Mouse (Mus musculus) heart, embryonic 16.5 days (tissue): Measurements from ENCODE around the gene Ccdc42. TPM values are rescaled to one million over a fixed set of nuclear protein-coding genes. Genes with fewer than 3 reads are reported as not detected.
A peak's percentile ranks its signal among the peaks of the same experiment; 100 is the strongest.

Source experiments
- ATAC-seq: fragments of 200-750 bp; cut with Nextera tagmentation; replicated peaks from 2 replicates; pipeline ENCODE4 v1.8.0; 2017; ENCODE audit warnings: moderate number of reproducible peaks; ENCODE audit not compliant: insufficient read depth, low FRiP score; ENCODE audit errors: extremely low read depth
- H3K27ac ChIP-seq: fragments of 300-500 bp; sonication (generic); 2 replicates; pipeline ENCODE4 v1.5.1; 2014; ENCODE audit warnings: mild to moderate bottlenecking, low read length, control low read depth, moderate library complexity
- H3K27me3 ChIP-seq: fragments of 300-500 bp; sonication (generic); 2 replicates; pipeline ENCODE4 v1.6.1; 2014; ENCODE audit warnings: low read length, mixed read lengths; ENCODE audit not compliant: control insufficient read depth, insufficient read depth
- H3K36me3 ChIP-seq: fragments of 300-500 bp; sonication (generic); 2 replicates; pipeline ENCODE4 v1.6.1; 2014; ENCODE audit not compliant: control insufficient read depth, insufficient read depth
- H3K4me1 ChIP-seq: fragments of 300-500 bp; sonication (generic); 2 replicates; pipeline ENCODE4 v1.6.1; 2014; ENCODE audit warnings: low read length, mixed read lengths; ENCODE audit not compliant: control insufficient read depth, insufficient read depth
- H3K4me2 ChIP-seq: fragments of 300-500 bp; sonication (generic); 2 replicates; pipeline ENCODE4 v1.6.1; 2014; ENCODE audit warnings: low read depth, mild to moderate bottlenecking, control low read depth, low read length
- H3K4me3 ChIP-seq: fragments of 300-500 bp; sonication (generic); 2 replicates; pipeline ENCODE4 v1.5.1; 2014; ENCODE audit warnings: mild to moderate bottlenecking, control low read depth, low read length
- H3K9ac ChIP-seq: fragments of 300-500 bp; sonication (generic); 2 replicates; pipeline ENCODE4 v1.6.1; 2014; ENCODE audit warnings: low read length, control low read depth
- H3K9me3 ChIP-seq: fragments of 300-500 bp; sonication (generic); replicated peaks from 2 replicates; pipeline ENCODE4 v1.6.1; 2016; ENCODE audit warnings: low read length; ENCODE audit not compliant: control insufficient read depth
- WGBS: fragments of 180-500 bp; shearing (Covaris S2); extraction: QIAGEN DNeasy Blood & Tissue Kit; methylation state at CpG from one replicate; pipeline ENCODE4 v1.1.7; 2014; 5-methylcytosine and 5-hydroxymethylcytosine counted together
- polyA plus RNA-seq: library from polyadenylated mRNA; unstranded; fragments of >200 nt; fragmentation: Nextera tagmentation; extraction: Ambion mirVana; gene quantifications from 2 replicates; pipeline ENCODE4 v1.2.1, GENCODE M21; 2015

Gene Ccdc42
- polyA plus RNA-seq, 1 experiment from 2014 or later, result 1.5 TPM

DNA sequence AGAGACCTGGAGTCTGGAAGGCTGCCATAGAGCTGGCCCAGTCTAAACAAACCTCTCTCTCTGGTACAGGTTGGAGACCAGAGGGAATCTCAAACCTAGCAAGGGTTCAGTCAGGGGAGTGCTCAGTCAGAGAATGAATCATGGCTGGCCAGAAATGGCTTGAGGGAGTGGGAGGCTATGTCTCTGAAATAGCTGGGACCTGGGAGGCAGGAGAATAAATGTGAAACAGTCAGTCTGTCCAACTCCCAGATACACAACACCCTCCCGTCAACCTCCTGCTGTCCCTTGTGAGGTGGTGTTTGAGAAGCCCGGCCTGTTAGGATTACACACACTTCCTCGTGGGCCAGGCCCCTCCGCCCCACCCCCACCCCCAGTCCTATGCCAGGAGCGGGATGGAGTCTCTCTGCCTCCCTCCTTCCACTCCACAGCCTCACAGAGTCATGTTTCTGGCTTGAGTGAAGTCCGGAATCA, 13.8 kb downstream of the Ccdc42 start:
- no peak overlapping the region for H3K9ac ChIP-seq
- no peaks in the 10 kb centered on the region for H3K27me3 ChIP-seq
- H3K4me2 ChIP-seq, result no peak overlapping the region
- peaks cover 34% of the 10 kb centered on the region for H3K4me1 ChIP-seq
- no peak overlapping the region for H3K4me3 ChIP-seq
- H3K36me3 ChIP-seq, result no peaks in the 10 kb centered on the region
- peak overlapping the region; percentile 88 for H3K27ac ChIP-seq
- H3K9me3 ChIP-seq, result no peaks in the 10 kb centered on the region
- peak; percentile 23; the same call in 1 of the 2 replicates for ATAC-seq
- WGBS, result 27% methylated on average over 6 of the region's 6 CpGs

DNA sequence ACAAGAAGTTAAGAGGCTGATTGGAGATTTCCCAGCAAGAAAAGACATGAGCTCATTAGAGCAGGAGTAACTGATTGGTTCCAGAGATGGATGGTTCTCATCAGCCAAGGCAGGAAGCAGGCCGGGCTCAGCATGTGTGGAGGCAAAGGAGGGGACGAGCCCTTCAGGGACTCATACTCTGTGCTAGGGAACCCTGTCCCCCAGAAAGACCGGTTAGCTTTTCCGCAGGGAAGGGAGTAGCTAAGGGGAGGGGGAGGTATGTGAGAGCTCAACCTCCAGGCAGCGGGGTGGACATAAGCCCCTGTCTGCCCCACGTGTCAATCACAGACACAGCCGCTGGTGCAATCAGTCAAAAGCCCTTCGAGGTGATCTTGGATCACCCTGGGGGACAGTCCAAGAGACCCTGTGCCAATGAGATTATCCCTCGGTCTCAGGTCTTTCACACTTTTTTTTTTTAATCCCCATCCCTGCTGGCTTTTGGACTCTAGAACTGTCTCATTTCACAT, 14.7 kb downstream of the Ccdc42 start:
- Histone ChIP-seq H3K4me1 (peaks cover 34% of the 10 kb centered on the region), H3K4me2 (no peak overlapping the region), H3K9me3 (no peaks in the 10 kb centered on the region), H3K9ac (peak overlapping the region; percentile 44; the same call in 1 of the 2 replicates), H3K36me3 (no peaks in the 10 kb centered on the region), H3K27ac (peak overlapping the region; percentile 88), H3K4me3 (no peak overlapping the region), H3K27me3 (no peaks in the 10 kb centered on the region)
- 16% methylated on average over 9 of the region's 9 CpGs for WGBS
- peak; percentile 34 for ATAC-seq

DNA sequence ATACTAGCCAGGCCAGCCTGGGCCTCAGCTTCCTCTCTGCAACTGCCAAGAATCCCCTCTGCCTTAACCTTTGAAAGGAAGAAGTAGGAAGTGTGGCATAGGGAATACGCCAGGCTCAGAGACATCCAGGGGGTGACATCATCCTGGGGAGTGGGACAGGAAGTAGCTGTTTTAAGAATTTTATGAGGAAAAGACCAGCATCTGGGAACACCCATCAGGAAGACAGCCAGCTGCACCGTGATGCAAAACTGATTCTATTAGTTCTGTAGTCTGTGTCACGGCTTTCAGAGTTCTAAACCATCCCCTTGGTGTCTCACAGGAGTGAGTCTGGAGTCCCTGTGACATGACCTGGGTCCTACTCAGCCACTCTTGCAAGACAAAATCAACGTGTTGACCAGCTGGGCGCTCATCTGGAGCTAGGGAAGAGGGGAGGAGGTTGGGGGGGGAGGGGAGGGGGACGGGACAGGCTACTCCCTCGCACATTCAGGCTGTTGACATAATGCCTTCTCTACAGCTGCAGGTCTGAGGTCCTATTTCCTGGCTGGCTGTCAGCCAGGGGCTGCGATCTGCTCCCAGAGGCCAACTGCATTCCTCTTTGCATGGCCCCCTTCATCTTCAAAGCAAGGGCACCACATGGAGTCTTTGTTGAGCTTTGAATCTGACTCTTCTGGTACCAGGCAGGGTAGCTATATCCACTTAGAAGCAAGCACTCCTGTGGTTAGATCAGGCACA, 15.5 kb downstream of the Ccdc42 start:
- 0 out of 2 replicates have a peak overlapping the region, but pooled peaks have one; percentile 8 for H3K9ac ChIP-seq
- peaks cover 34% of the 10 kb centered on the region for H3K4me1 ChIP-seq
- H3K4me2 ChIP-seq, result peak overlapping the region; percentile 20; the same call in 1 of the 2 replicates
- H3K9me3 ChIP-seq, result no peaks in the 10 kb centered on the region
- ATAC-seq, result peak; percentile 76
- H3K36me3 ChIP-seq, result no peaks in the 10 kb centered on the region
- 7% methylated on average over 8 of the region's 8 CpGs for WGBS
- H3K27ac ChIP-seq, result peak overlapping the region; percentile 88
- H3K4me3 ChIP-seq, result no peak overlapping the region
- no peaks in the 10 kb centered on the region for H3K27me3 ChIP-seq

DNA sequence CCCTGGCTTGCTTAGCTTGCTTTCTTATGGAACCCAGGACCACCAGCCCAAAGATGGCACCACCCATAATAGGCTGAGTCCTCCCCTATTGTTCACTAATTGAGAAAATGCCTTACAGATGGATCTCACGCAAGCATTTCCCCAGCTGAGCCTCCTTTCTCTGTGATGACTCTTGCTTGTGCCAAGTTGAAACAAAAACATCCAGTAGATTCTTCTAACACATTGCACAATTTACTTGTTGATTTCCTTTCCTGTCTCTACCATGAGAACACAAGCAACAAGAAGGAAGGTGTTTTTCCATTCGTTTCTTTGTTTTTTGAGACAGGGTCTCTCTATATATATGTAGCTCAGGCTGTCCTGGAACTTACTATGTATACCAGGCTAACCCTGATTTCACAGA, 20.2 kb downstream of the Ccdc42 start:
- Histone ChIP-seq H3K4me1 (peaks cover 20% of the 10 kb centered on the region), H3K27ac (no peak overlapping the region), H3K9me3 (no peaks in the 10 kb centered on the region), H3K36me3 (no peaks in the 10 kb centered on the region), H3K9ac (no peak overlapping the region), H3K4me3 (no peak overlapping the region), H3K27me3 (no peaks in the 10 kb centered on the region), H3K4me2 (no peak overlapping the region)
- ATAC-seq, result no peak
- 83% methylated on average over 2 of the region's 2 CpGs for WGBS

DNA sequence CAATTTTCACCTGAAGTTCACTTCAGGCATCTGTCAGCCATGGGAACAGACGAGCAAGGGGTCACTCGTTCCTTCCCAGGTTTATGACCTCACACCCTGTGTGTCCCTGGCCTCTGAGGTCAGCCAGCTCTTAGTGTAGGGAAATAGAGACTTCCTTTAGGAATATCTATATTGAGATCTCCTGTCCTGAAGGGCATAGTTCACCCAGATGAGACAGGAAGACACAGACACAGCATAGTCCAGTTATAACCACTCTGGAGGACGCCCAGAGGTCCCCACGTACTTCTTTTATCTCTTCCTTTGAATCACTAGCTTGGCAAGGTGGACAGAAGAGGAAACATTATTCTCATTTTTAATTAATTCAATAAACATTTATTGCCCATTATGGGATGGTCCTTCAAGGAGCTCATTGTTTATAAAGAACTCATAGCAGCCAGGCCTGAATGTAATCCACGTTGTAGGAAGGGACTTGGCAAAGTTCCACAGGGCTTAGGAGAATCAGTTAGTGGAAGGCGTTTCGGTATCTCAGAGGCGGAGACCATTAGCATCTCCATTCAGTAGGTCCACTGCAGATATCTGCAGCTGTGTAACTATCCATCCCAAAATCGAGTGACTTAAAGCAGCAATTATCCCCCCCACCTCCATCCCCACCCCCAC, 23.2 kb downstream of the Ccdc42 start:
- Histone ChIP-seq H3K27ac (no peak overlapping the region), H3K9me3 (no peaks in the 10 kb centered on the region), H3K36me3 (no peaks in the 10 kb centered on the region), H3K4me2 (no peak overlapping the region), H3K4me3 (no peak overlapping the region), H3K9ac (no peak overlapping the region), H3K4me1 (peaks cover 22% of the 10 kb centered on the region), H3K27me3 (no peaks in the 10 kb centered on the region)
- 0 out of 2 replicates have a peak, but pooled peaks have one; percentile 25 for ATAC-seq
- WGBS, result 38% methylated on average over 9 of the region's 9 CpGs

DNA sequence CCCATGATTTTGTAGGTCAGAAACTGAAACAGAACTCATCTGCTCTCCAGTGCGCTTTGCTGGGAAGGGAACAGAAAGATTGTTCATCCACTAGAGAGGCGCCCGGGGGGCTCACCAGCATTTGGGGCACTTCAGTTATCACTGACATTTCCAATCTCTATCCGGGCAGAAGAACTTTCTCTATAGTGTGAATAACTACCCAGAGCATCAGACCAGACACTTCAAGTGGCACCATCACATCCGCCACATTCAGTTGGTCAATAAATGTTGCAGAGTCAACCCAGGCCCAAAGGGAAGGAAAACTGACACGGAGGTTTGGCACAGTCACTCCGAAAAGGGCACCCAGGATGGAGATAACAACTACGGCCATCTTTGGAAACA, 23.7 kb downstream of the Ccdc42 start:
- H3K9me3 ChIP-seq, result no peaks in the 10 kb centered on the region
- no peak overlapping the region for H3K4me3 ChIP-seq
- no peak overlapping the region for H3K27ac ChIP-seq
- no peak overlapping the region for H3K4me2 ChIP-seq
- WGBS, result 71% methylated on average over 8 of the region's 8 CpGs
- H3K9ac ChIP-seq, result no peak overlapping the region
- peaks cover 22% of the 10 kb centered on the region for H3K4me1 ChIP-seq
- H3K36me3 ChIP-seq, result no peaks in the 10 kb centered on the region
- ATAC-seq, result no peak
- H3K27me3 ChIP-seq, result no peaks in the 10 kb centered on the region

DNA sequence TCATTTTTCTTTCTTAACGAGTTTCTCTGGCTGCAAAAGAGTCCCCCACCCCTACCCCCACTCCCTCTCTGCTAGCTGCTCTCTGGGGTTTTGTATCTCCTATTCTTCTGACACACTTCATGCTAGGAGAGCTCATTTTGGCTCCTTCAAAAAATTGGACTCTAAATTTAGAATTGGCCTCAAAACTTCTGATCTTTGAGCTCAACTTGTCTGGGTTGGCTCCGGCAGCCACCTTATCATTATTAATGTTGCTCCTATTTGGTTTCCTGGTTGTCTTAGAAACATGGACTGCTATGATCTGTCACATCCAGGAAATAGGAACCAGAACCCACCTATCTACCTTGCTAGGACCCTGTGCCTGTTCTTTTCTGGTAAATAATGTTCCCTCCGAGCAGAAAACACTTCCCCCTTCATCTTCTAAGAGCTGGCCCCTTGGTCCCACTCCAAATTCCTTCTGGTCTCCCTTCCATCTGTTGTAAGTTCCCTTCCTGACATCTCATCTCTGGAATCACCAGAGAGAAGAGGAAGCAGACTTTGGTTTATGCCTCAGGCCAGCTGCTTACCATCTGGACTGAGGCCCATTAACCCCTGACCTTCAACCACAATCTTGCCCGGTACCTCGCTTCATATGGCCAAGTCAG, 26.4 kb downstream of the Ccdc42 start:
- Histone ChIP-seq H3K4me1 (peaks cover 22% of the 10 kb centered on the region), H3K4me3 (no peak overlapping the region), H3K9ac (no peak overlapping the region), H3K4me2 (no peak overlapping the region), H3K27me3 (no peaks in the 10 kb centered on the region), H3K9me3 (no peaks in the 10 kb centered on the region), H3K27ac (peak overlapping the region; percentile 72), H3K36me3 (no peaks in the 10 kb centered on the region)
- peak; percentile 55 for ATAC-seq
- 40% methylated on average over 5 of the region's 5 CpGs for WGBS

DNA sequence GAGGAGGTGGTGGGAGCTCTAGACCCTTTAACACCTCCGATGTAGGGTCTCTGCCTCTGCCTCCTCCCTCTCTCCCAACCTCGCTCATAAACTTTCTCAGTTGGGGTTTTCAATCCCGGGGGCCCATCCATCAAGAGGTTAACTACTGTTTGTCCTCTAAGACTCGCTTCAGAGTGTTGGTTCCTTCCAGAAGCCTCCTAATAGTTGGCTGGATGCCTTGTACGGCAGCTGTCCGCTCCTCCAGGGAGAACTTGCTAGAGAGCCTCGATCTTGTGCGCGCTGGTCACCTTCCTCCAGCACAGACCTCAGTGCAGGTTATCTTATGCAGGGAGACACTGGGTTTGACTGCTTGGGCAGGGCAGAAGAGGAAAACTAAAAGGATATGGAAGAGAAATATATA, 35.9 kb downstream of the Ccdc42 start:
- ATAC-seq, result no peak

More for the DNA sequence above, 35.9 kb downstream of the Ccdc42 start:
- 55% methylated on average over 9 of the region's 9 CpGs for WGBS
- Histone ChIP-seq H3K36me3 (no peaks in the 10 kb centered on the region), H3K4me3 (no peak overlapping the region), H3K4me1 (peaks cover 11% of the 10 kb centered on the region), H3K9ac (no peak overlapping the region), H3K27me3 (no peaks in the 10 kb centered on the region), H3K27ac (peak overlapping the region; percentile 87), H3K4me2 (peak overlapping the region; percentile 57), H3K9me3 (no peaks in the 10 kb centered on the region)
